Mouse (Mus musculus): ENCODE results near the gene Prrxl1.

GRCm38 (mm10) chr14:32624811-32625210, 25.6 kb downstream of the Prrxl1 start:
- TF ChIP-seq CTCF (IDR thresholded peaks at IDR 0.05; ENCODE audit: borderline replicate concordance, control insufficient read depth, extremely low read depth, insufficient read depth, low read length, poor library complexity), result no peak
- TF ChIP-seq POLR2A (IDR thresholded peaks at IDR 0.05; ENCODE audit: control insufficient read depth, extremely low read depth, insufficient read depth, low read length, poor library complexity), result no peak

All from thymus, adult 2 months (tissue).